Mouse (Mus musculus) liver, adult 2 months (tissue): ENCODE measurements around the gene Dpy19l3. TPM values are rescaled to one million over a fixed set of nuclear protein-coding genes. Genes with fewer than 3 reads are reported as not detected.

Source experiments
- DNase-seq: peaks from one replicate; pipeline ENCODE4 v3.0.0-alpha.2; 2011; ENCODE audit warnings: low read depth, low spot score; ENCODE audit errors: extremely low read depth
- H3K27ac ChIP-seq: fragments of 200-500 bp; replicated peaks from 2 replicates; pipeline ENCODE4 v1.5.1; 2012; ENCODE audit warnings: low read depth, mild to moderate bottlenecking, control low read depth, inconsistent platforms, low read length; ENCODE audit not compliant: insufficient read depth
- H3K27me3 ChIP-seq: fragments of 200-500 bp; 2 replicates; pipeline ENCODE4 v1.6.1; 2012; ENCODE audit warnings: mild to moderate bottlenecking, moderate library complexity, low read length, inconsistent platforms; ENCODE audit not compliant: control insufficient read depth, insufficient read depth
- H3K36me3 ChIP-seq: fragments of 200-500 bp; 2 replicates; pipeline ENCODE4 v1.6.1; 2012; ENCODE audit warnings: low read length, inconsistent platforms; ENCODE audit not compliant: control insufficient read depth, insufficient read depth
- H3K4me1 ChIP-seq: fragments of 200-500 bp; 2 replicates; pipeline ENCODE4 v1.6.1; 2011; ENCODE audit warnings: low read length; ENCODE audit not compliant: control insufficient read depth, insufficient read depth
- H3K4me3 ChIP-seq: fragments of 200-500 bp; 2 replicates; pipeline ENCODE4 v1.5.1; 2011; ENCODE audit warnings: low read depth, mild to moderate bottlenecking, control low read depth, low read length, moderate library complexity; ENCODE audit not compliant: insufficient read depth
- H3K79me2 ChIP-seq: fragments of 200-500 bp; 2 replicates; pipeline ENCODE4 v1.6.1; 2012; ENCODE audit warnings: inconsistent platforms, mild to moderate bottlenecking, low read length, moderate library complexity; ENCODE audit not compliant: control insufficient read depth, insufficient read depth
- H3K9ac ChIP-seq: fragments of 200-500 bp; 2 replicates; pipeline ENCODE4 v1.6.1; 2012; ENCODE audit warnings: low read depth, mild to moderate bottlenecking, control low read depth, inconsistent platforms, low read length
- CTCF ChIP-seq: fragments of 200-500 bp; IDR thresholded peaks from 2 replicates; pipeline ENCODE4 v1.5.1; 2011; ENCODE audit warnings: low read depth, low read length, control low read depth
- POLR2A ChIP-seq: fragments of 200-500 bp; IDR thresholded peaks from 2 replicates; pipeline ENCODE4 v1.6.1; 2011; ENCODE audit warnings: low read length, control low read depth; ENCODE audit not compliant: insufficient read depth; ENCODE audit errors: extremely low read depth
- WGBS: fragments of 180-500 bp; shearing (Covaris S2); methylation state at CpG from one replicate; pipeline ENCODE4 v1.1.7; 2018; 5-methylcytosine and 5-hydroxymethylcytosine counted together
- polyA plus RNA-seq: library from polyadenylated mRNA; depleted of rRNA; stranded (reverse); fragments of >200 nt; gene quantifications from 2 replicates; pipeline ENCODE4 v1.2.3, GENCODE M21; 2012
- total RNA-seq: library from RNA; depleted of rRNA; stranded (reverse); fragments of >200 nt; gene quantifications from 2 replicates; pipeline ENCODE4 v1.2.3, GENCODE M21; 2014

The Dpy19l3 gene
- total and polyA plus RNA-seq, 2 experiments = 2.4 to 3.8 TPM

DNA sequence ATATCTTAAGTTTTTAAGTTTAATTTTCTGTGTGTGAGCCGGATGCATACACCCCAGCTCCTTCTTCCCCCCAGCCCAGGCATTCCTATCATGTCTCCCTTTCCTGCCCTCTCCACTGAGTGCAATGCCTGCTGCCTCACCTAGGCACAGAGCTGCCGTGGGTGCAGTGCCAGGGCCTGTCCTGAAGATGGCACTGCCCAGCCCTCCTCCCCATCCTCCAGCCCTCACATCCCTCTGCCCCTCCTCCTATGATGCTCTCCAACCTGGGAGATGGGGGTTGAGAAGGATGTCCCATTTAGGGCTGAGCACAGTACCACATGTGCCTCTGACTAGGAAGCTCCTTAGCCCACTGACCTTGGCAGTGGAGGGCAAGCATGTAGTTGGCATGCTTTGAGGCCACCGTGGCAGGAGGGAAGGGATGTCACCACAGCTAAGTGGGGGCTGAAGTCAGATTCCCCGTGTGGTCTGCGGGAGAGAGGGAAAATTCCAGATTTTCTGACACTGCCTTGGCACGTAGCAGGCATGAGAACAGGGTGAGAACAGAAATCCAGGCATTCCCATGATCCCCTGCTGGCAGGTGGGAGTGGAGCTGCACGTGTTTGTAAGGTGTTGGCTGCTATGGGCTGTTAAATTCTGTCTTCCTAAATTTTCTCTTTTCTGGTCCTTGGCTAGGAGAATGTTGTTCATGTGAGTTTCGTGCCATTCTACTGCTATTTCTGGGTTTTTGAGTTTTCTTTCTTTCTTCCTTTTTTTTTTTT lies 35.7 kb downstream of the Dpy19l3 start:
- 89% methylated on average over 8 of the region's 8 CpGs for WGBS
- no peaks in the 10 kb centered on the region for H3K4me1 ChIP-seq
- H3K79me2 ChIP-seq = no peaks in the 10 kb centered on the region
- H3K4me3 ChIP-seq = no peak overlapping the region
- no peak for TF ChIP-seq POLR2A
- peak; percentile 42; the same call in 1 of the 2 replicates for TF ChIP-seq CTCF
- DNase-seq = no peak
- no peak overlapping the region for H3K9ac ChIP-seq
- no peak overlapping the region for H3K27ac ChIP-seq
- H3K36me3 ChIP-seq = no peaks in the 10 kb centered on the region; the same call in 1 of the 2 replicates
- no peaks in the 10 kb centered on the region for H3K27me3 ChIP-seq

DNA sequence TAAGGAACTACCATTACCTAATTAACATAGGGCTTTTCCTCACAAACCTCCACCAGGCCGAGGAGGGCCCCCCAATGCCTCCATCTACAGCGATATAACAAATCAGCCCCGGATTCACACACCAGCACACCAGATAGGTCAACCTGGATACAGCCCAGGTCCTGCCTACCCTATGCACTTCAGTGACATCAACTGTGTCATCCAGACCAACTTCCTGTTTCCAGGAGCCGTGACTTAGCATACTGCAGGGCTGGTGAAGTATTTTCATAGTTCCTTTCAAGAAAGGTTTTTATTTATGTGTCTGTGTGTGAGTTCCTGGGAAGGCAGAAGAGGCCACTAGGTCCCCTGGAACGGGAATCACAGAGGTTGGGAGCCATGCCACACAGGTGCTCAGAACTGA lies 43.9 kb downstream of the Dpy19l3 start:
- Histone ChIP-seq H3K27ac (no peak overlapping the region), H3K4me3 (no peak overlapping the region), H3K27me3 (no peaks in the 10 kb centered on the region), H3K36me3 (no peaks in the 10 kb centered on the region; the same call in 1 of the 2 replicates), H3K79me2 (no peaks in the 10 kb centered on the region), H3K9ac (no peak overlapping the region), H3K4me1 (no peaks in the 10 kb centered on the region)
- DNase-seq = no peak
- WGBS = 88% methylated on average over 5 of the region's 5 CpGs
- TF ChIP-seq CTCF = no peak
- no peak for TF ChIP-seq POLR2A

GRCm38 (mm10) chr7:35708101-35708500 lies 46.2 kb downstream of the Dpy19l3 start:
- H3K27me3 ChIP-seq = no peaks in the 10 kb centered on the region
- no peak overlapping the region for H3K9ac ChIP-seq
- no peak for TF ChIP-seq POLR2A
- TF ChIP-seq CTCF = no peak
- no peaks in the 10 kb centered on the region for H3K79me2 ChIP-seq
- H3K4me1 ChIP-seq = no peaks in the 10 kb centered on the region
- WGBS = 82% methylated on average over 16 of the region's 16 CpGs
- no peak for DNase-seq
- no peaks in the 10 kb centered on the region for H3K36me3 ChIP-seq
- no peak overlapping the region for H3K4me3 ChIP-seq
- H3K27ac ChIP-seq = no peak overlapping the region

DNA sequence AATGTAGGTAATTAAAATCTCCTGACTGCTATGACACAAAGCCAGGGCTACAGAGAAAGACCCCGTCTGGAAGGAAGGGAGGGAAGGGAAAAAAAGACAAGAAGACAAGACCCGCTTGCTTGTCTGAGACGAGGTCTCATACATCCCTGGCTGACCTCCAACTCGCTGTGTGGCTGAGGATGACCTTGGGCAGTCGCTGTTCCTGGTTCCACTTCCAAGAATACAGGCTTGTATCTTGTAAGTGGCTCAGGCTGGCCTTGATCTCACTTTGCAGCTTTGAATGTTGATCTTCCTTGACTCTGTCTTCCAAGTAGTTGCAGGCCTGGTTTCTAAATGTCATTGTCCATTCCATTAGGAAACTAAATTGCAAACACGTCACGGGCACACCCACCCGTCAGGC lies 55.2 kb downstream of the Dpy19l3 start:
- Histone ChIP-seq H3K4me1 (no peaks in the 10 kb centered on the region), H3K27me3 (no peaks in the 10 kb centered on the region), H3K9ac (no peak overlapping the region), H3K27ac (no peak overlapping the region), H3K79me2 (no peaks in the 10 kb centered on the region), H3K4me3 (no peak overlapping the region), H3K36me3 (no peaks in the 10 kb centered on the region)
- TF ChIP-seq CTCF (no peak), POLR2A (no peak)
- no peak for DNase-seq
- 93% methylated on average over 8 of the region's 8 CpGs for WGBS

DNA sequence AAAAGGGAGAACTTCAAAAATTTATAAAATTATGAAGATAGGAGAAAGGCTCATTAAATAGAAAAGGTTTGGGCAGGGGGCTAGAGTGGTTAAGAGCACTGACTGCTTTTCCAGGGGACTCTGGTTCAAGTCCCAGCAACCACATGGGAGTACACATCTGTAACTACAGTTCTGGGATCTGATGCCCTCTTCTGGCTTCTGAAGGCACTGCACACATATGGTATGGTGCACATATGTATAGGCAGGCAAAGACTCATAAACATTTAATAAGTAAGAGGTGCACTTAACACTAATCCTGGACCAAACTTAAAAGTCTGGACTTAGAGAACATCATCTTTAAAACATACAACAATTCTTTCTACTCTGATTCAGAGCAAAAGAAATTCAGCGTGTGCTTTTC lies 56.2 kb downstream of the Dpy19l3 start:
- Histone ChIP-seq H3K79me2 (no peaks in the 10 kb centered on the region), H3K27ac (no peak overlapping the region), H3K27me3 (no peaks in the 10 kb centered on the region), H3K4me3 (no peak overlapping the region), H3K9ac (no peak overlapping the region), H3K4me1 (no peaks in the 10 kb centered on the region), H3K36me3 (no peaks in the 10 kb centered on the region)
- no peak for DNase-seq
- TF ChIP-seq POLR2A (no peak), CTCF (no peak)
- WGBS = 98% methylated on average over 1 of the region's 1 CpGs

DNA sequence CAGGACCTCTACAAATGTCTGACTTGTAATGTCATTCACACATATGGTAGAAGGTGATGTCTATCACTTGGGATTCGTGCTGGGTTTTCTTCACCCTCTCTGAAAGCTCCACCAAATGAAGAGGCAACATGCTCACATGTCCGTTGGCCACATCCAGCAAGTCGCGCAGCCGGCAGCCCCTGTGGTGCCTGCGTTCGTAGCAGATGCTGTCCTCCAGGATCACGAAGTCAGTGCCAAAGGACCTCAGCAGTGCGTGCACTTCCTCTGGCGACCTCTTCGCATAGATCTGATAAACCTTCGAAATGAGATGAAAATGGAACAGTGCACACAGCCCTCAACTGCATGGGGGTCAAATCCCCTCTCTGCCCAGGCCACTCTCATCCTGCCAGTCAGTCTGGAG lies 61.6 kb downstream of the Dpy19l3 start:
- no peak for TF ChIP-seq POLR2A
- TF ChIP-seq CTCF = no peak

More for the DNA sequence above, 61.6 kb downstream of the Dpy19l3 start:
- DNase-seq = no peak
- H3K4me3 ChIP-seq = no peak overlapping the region
- H3K4me1 ChIP-seq = no peaks in the 10 kb centered on the region
- 93% methylated on average over 12 of the region's 12 CpGs for WGBS
- H3K27ac ChIP-seq = no peak overlapping the region
- no peaks in the 10 kb centered on the region for H3K79me2 ChIP-seq
- no peak overlapping the region for H3K9ac ChIP-seq
- no peaks in the 10 kb centered on the region for H3K27me3 ChIP-seq
- H3K36me3 ChIP-seq = no peaks in the 10 kb centered on the region
